Mouse (Mus musculus) R1 (cell line): ENCODE results near the gene Masp2.

ENCODE experiments used
- DNase-seq: peaks from one replicate; pipeline ENCODE4 v3.0.0-alpha.2; 2018; ENCODE audit warnings: low read depth, low spot score

Masp2 gene

GRCm38 (mm10) chr4:148635309-148635708 lies 33.0 kb downstream of the Masp2 start:
- DNase-seq: no peak

- DNase-seq: no peak
Observed at GRCm38 (mm10) chr4:148638302-148638701, 35.9 kb downstream of the Masp2 start.

GRCm38 (mm10) chr4:148639455-148639854 lies 37.1 kb downstream of the Masp2 start:
- DNase-seq: no peak

- DNase-seq: no peak
Observed at GRCm38 (mm10) chr4:148641121-148641520, 38.8 kb downstream of the Masp2 start.

GRCm38 (mm10) chr4:148643291-148644156 lies 41.2 kb downstream of the Masp2 start, which contains the start of gene Gm572:
TSS of gene Gm572 (plus strand) at chr4:148643317.
- DNase-seq: no peak

- peak; percentile 88 for DNase-seq
Observed at GRCm38 (mm10) chr4:148644157-148644511, 41.8 kb downstream of the Masp2 start.

- no peak for DNase-seq
Observed at GRCm38 (mm10) chr4:148644926-148645325, 42.6 kb downstream of the Masp2 start.

GRCm38 (mm10) chr4:148646616-148647015 lies 44.3 kb downstream of the Masp2 start:
- no peak for DNase-seq

- peak; percentile 62 for DNase-seq
Observed at GRCm38 (mm10) chr4:148649309-148649708, 47.0 kb downstream of the Masp2 start.

- peak; percentile 71 for DNase-seq
Observed at GRCm38 (mm10) chr4:148651045-148651444, 48.7 kb downstream of the Masp2 start.

- DNase-seq: peak; percentile 95
Observed at GRCm38 (mm10) chr4:148654701-148655398, 52.5 kb downstream of the Masp2 start.

- no peak for DNase-seq
Observed at GRCm38 (mm10) chr4:148656691-148657258, 54.4 kb downstream of the Masp2 start.

GRCm38 (mm10) chr4:148657776-148658175 lies 55.4 kb downstream of the Masp2 start:
- DNase-seq: no peak

- no peak for DNase-seq
Observed at GRCm38 (mm10) chr4:148660174-148660573, 57.8 kb downstream of the Masp2 start.

GRCm38 (mm10) chr4:148662168-148662965 lies 60.0 kb downstream of the Masp2 start:
- peak; percentile 83 for DNase-seq

GRCm38 (mm10) chr4:148663326-148663725 lies 61.0 kb downstream of the Masp2 start:
- no peak for DNase-seq

- DNase-seq: no peak
Observed at GRCm38 (mm10) chr4:148664021-148664420, 61.7 kb downstream of the Masp2 start.
